Mouse (Mus musculus): Measurements from ENCODE around the gene Mob3a.

The Mob3a gene

DNA sequence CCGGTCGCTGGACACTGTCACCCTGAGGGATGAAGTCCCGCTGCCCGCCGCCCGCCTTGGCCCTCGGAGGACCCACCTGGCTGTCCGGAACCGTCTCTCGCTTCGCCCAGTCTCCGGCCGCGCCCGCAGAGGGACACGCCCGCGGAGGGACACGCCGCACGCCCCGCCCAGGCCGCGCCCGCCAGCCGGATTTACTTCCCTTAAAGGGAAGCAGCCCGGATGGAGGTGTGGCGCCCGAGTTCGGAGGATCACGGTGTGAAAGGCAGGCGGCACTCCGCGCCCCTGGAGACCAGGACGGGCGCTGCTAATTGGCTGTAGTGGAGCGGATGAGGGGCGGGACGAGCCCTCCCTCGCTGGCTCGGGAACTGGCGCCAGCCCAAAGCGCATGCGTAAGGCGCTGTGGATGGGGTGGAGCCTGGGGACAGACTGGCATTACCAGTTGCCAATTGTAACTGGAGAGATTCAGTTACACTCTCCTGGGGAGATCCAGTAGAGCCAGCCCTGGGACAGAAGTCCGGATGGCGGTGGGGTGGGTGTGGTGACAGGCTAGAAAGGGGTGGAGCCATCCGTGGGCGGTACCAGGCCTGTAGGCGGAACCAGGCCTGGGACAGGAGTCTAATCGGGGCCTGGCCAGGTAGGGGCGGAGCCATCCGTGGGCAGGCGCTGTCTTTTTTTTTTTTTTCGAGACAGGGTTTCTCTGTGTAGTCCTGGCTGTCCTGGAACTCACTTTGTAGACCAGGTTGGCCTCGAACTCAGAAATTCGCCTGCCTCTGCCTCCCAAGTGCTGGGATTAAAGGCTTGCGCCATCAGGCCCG, at the start of gene Mob3a, which contains the start of gene Izumo4:
Mob3a (minus strand) TSS at position 257 of the 815 bp plus-strand sequence.
Izumo4 (plus strand) TSS at position 464 of the 815 bp plus-strand sequence.
- peak; percentile 100 for DNase-seq (ENCODE audit: low read depth, low spot score)

GRCm38 (mm10) chr10:80751188-80751832, 49.5 kb upstream of the Mob3a start:
- DNase-seq (ENCODE audit: low read depth, low spot score): no peak

DNA sequence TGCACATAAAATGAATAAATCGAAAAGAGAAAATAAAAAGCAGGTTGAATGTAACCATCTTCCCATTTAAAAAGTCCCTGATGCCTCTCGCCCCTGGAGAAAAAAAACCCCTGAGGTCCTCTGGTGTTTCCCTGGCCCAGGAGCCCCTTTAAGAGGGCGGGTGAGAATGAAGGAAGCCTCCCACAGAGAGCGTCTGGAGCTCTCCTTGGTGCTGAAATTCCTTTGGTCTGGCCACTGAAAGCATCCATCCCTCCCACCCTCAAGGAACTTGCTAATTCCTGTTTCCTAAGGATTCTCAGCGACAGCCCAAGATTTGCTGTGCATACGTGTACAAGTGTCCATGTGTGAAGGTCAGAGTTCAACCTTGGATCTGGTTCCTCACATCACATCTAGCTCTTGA, 46.8 kb upstream of the Mob3a start:
- peak; percentile 88 for DNase-seq (ENCODE audit: low read depth, low spot score)

DNA sequence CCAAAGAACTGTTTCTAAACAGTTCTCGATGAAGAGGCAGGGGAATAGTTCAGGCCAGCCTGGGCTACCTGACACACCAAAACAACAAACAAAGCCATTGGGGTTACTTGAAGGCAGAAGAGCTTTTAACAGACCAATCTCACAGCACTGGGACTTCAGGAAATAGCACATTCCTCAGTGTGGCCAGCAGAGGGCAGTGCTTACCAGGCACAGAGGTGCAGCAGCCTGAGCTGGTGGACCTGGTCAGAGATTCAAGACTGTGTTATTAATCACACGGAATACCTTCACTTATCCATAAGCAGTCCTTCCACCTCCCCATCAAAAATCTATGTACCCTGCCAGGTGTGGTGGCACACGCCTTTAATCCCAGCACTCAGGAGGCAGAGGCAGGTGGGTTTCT, 45.6 kb upstream of the Mob3a start:
- DNase-seq (ENCODE audit: low read depth, low spot score): peak; percentile 75

DNA sequence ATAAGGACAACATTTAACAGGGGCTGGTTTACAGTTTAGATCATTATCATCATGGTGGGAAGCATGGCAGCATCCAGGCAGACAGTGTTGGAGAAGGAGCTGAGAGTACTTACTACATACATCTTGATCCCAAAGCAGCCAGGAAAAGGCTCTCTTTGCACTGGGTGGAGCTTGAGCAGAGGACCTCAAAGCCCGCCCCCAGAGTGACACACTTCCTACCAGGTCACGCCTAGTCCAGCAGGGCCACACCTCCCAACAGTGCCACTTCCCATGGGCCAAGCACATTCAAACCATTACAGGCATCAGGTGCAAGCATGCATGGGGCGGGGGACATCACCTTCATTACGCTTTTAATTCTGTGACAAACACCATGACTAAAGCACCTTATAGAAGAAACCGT, 42.5 kb upstream of the Mob3a start:
- DNase-seq (ENCODE audit: low read depth, low spot score): no peak

DNA sequence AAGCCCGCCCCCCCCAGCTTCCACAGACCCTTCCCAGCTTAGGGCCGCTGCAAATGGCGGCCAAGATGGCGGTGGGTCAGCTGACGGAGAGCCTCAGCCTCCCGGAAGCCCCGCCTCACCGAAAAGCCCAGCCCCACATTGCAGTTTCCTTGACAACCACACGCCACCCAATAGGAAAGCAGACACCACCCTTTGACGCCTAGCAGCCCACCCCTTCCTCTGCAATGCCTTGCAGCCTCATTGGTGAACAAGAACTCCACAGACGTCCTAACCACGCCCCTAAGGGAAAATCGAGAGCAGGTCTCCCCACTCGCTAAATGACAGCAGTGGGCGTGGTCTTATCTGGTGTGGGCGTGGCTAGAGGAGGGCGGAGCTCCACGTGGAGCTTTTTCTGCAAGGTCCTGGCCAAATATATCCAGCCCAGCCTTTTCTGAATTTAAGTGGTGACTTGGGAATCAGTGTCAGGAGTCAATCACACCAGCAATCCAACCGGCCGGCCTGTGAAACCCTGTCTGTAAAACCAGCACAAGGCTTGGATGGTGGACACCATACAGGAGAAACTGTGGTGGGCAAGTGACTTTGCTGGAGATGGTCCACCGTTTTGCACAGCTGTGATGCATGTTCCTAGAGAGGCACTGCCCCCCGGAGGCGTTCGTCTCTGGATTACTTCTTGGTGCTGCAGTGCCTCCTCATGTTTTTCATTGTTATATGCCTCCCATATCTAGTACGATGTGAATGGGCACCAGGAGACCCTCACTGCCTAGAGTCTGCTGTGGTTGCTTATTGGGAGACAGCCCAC, 40.6 kb upstream of the Mob3a start, which contains the start of gene Ap3d1:
Ap3d1 (minus strand) TSS at position 85 of the 799 bp plus-strand sequence.
- DNase-seq (ENCODE audit: low read depth, low spot score): peak; percentile 100

GRCm38 (mm10) chr10:80741634-80742179, 39.9 kb upstream of the Mob3a start:
- no peak for DNase-seq (ENCODE audit: low read depth, low spot score)

- DNase-seq (ENCODE audit: low read depth, low spot score): no peak
These were observed 39.4 kb upstream of the Mob3a start for GRCm38 (mm10) chr10:80741146-80741545.

DNA sequence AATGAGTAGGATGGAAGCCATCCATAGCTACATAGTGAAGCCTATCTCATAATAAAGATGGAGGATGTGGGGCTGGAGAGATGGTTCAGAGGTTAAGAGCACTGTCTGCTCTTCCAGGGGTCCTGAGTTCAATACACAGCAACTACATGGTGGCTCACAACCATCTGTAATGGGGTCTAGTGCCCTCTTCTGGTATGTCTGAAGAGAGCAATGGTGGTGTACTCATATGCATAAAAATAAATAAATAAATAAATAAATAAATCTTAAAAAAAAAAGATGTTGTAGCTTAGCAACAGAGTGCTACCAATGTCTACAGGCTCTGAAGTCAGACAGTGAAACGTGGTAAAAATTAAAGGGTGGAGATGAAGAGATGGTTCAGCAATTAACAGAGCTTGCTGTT, 36.9 kb upstream of the Mob3a start:
- no peak for DNase-seq (ENCODE audit: low read depth, low spot score)

GRCm38 (mm10) chr10:80736731-80737130, 35.0 kb upstream of the Mob3a start:
- no peak for DNase-seq (ENCODE audit: low read depth, low spot score)

- no peak for DNase-seq (ENCODE audit: low read depth, low spot score)
These were observed 30.9 kb upstream of the Mob3a start for GRCm38 (mm10) chr10:80732611-80733101.

DNA sequence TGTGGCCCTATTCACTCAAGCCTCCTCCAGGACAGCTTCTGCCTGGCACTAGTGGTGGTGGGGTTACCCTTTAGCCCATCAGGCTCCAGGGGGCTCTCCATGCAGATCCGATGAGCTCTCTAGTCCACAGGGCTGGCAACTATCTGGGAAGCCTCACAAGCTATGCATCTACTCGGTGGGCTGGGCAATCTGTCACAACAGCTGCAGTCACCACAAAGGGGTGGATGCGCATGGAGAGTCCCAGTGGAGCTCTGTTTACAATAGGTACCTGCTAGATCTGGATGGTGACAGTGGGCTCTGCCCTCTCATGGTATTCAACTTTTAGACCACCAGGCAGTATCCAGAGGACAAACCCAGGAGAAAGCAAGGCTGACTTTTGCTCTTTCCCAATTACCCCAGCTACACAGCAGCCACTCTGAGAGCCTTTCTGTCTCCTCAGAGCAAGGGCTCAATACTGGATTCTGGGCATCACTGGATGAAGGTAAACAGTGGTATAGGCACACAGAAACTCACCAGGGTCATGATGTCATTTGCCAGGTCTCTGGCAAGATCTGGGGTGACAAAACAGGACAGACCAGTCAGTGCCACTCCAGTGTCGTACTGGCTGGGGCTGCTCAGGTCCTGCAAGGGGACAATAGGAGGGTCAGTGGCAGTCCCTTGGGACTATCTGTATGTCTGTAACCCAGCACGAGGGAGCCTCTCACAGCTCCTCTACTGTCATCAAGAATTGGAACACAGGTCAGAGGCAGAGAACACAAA, 25.8 kb upstream of the Mob3a start:
- no peak for DNase-seq (ENCODE audit: low read depth, low spot score)

GRCm38 (mm10) chr10:80717281-80717680, 15.5 kb upstream of the Mob3a start:
- no peak for DNase-seq (ENCODE audit: low read depth, low spot score)

DNA sequence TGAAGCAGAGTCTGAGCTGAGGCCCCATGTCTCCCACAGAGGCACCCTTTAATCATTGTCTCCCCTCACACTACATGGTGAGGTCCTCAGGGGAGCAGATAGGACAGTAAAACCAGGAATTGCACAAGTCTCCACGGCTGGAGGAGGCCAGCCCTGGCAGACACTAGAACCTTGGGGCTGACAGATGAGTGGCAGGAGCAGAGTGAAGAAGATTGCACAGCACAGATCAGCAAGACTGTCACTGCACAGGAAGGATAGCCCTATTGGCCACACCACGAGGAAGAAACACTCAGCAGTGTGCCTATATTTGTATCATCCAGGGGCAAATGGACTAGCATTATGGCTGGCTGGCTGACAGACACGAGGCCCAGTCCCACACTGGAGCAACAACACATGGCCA, 9.1 kb upstream of the Mob3a start:
- no peak for DNase-seq (ENCODE audit: low read depth, low spot score)

DNA sequence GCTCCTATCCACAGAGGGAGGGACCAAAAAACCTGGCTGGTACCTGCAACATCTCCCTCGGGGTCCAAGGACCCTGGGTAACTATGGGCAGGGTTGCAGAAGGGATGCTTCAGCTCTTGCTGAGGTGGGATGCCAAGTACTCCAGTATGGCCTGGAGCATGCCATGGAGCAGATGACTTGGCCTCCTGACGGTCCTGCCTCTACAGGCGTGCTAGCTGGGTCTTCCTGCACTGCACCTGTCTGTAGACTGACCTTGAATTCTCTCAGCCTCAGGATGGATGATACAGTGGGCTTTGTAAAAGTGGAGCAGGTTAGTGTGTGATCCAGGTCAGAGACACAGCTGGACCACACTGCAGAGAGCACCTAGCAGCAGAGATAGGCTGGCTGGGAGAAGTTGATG, 3.7 kb upstream of the Mob3a start:
- no peak for DNase-seq (ENCODE audit: low read depth, low spot score)

DNA sequence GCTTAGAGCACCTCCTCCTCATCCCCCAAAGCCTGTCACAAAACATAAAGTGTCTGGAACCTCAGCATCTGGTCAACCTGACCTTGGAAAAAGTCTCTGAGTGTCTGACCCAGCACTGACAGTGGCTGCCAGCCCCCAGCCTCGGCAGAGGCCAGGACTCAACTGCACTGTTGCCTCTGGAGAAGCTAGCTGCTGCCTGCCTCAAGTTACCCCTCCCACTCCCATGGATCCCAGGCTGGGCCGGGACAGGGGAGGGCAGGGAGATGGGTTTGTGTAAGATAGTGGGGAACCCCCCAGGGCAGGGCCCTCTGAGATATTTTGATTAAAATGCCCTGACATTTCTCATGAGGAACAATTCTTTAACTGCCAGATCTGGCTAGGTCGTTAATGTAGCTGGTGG, 3.3 kb upstream of the Mob3a start:
- DNase-seq (ENCODE audit: low read depth, low spot score): no peak

- no peak for DNase-seq (ENCODE audit: low read depth, low spot score)
These were observed 2.6 kb upstream of the Mob3a start for GRCm38 (mm10) chr10:80704418-80704817.

- no peak for DNase-seq (ENCODE audit: low read depth, low spot score)
These were observed 1.9 kb upstream of the Mob3a start for GRCm38 (mm10) chr10:80703643-80704042.

DNA sequence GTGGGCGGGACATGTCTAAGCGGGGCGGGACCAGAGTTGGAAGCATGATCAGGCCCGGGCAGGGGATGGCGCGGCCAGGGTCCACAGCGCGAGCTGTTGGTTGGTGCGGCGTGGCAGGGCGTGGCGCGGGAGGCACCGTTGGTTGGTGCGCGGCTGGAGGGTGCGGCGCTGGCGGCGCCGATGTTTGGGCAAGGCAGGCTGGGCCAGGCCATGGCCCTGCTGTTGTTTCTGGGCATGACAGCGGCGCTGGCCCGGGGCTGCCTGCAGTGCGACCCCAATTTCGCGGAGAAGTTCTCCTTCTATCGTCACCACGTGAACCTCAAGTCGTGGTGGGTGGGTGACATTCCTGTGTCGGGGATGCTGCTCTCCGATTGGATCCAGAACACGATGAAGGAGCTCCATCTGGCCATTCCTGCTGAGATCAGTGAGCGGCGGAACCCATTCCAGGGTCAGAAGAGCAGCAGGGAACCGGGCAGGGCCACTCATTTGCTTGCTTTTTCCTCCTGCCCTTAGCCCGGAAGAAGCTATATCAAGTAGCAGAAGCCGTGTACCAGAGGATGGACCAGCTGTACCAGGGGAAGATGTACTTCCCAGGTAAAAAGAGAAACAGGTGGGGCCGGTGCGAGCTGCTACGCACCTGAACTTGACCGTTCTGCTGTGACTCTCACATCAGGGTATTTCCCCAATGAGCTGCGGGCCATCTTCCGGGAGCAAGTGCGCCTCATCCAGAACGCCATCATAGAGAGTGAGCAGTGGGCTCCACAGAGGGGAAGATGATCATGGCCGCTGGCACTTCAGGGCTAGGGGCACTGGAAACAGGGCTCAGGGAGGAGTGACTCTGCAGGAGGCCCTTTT, 986 bp upstream of the Mob3a start:
- peak; percentile 92 for DNase-seq (ENCODE audit: low read depth, low spot score)

- DNase-seq (ENCODE audit: low read depth, low spot score): no peak
These were observed 1.0 kb downstream of the Mob3a start for GRCm38 (mm10) chr10:80700732-80701131.

Measured in forelimb bud, embryonic 11.5 days (tissue).